Mouse (Mus musculus) testis, adult 2 months (tissue): ENCODE data around the gene Nsg1. TPM values are rescaled to one million over a fixed set of nuclear protein-coding genes. Genes with fewer than 3 reads are reported as not detected.

Source experiments
- H3K27ac ChIP-seq: fragments of 200-500 bp; 2 replicates; pipeline ENCODE4 v1.5.1; 2012; ENCODE audit warnings: low read depth, low read length; ENCODE audit not compliant: control insufficient read depth, insufficient read depth
- H3K27me3 ChIP-seq: fragments of 200-500 bp; 2 replicates; pipeline ENCODE4 v1.6.1; 2012; ENCODE audit warnings: mild to moderate bottlenecking, low read length, moderate library complexity; ENCODE audit not compliant: control insufficient read depth, insufficient read depth
- H3K36me3 ChIP-seq: fragments of 200-500 bp; 2 replicates; pipeline ENCODE4 v1.6.1; 2012; ENCODE audit warnings: mild to moderate bottlenecking, low read length; ENCODE audit not compliant: control insufficient read depth, insufficient read depth
- H3K4me1 ChIP-seq: fragments of 200-500 bp; 2 replicates; pipeline ENCODE4 v1.6.1; 2012; ENCODE audit warnings: low read length; ENCODE audit not compliant: control insufficient read depth, insufficient read depth
- H3K4me3 ChIP-seq: fragments of 200-500 bp; 2 replicates; pipeline ENCODE4 v1.5.1; 2012; ENCODE audit warnings: low read depth, mild to moderate bottlenecking, low read length, moderate library complexity, mixed read lengths; ENCODE audit not compliant: control insufficient read depth
- CTCF ChIP-seq: fragments of 200-500 bp; IDR thresholded peaks from 2 replicates; pipeline ENCODE4 v1.5.1; 2012; ENCODE audit warnings: low read depth, mild to moderate bottlenecking, inconsistent platforms, low read length, moderate library complexity; ENCODE audit not compliant: control insufficient read depth, insufficient read depth, insufficient replicate concordance
- POLR2A ChIP-seq: fragments of 200-500 bp; IDR thresholded peaks from 2 replicates; pipeline ENCODE4 v1.6.1; 2012; ENCODE audit warnings: low read depth, mild to moderate bottlenecking, inconsistent platforms, low read length, moderate library complexity; ENCODE audit not compliant: control insufficient read depth
- polyA plus RNA-seq: library from polyadenylated mRNA; depleted of rRNA; stranded (reverse); fragments of >200 nt; gene quantifications from 2 replicates; pipeline ENCODE4 v1.2.3, GENCODE M21; 2012

Nsg1 gene
- polyA plus RNA-seq, 1 experiment = 42.5 TPM

DNA sequence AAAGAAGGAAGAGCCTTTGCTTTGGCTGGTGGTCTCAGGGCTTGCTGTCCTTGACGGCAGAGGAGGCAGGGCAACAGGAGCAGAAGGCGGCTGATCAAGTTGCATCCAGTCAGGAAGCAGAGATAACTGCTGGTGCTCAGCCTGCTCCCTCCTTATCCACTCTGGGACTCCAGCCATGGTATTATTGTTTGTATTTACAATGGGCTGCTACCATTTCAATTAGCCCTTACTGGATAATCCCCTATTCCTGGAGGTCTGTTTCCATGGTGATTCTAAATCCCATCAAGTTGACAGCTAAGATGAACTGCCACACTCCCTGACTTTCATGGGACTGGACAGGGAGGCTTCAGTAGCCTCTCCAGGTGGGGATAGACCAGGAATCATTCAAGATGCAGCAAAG lies 35.2 kb upstream of the Nsg1 start:
- Histone ChIP-seq H3K36me3 (peaks cover 1% of the 10 kb centered on the region; the same call in 1 of the 2 replicates), H3K4me3 (no peak overlapping the region)
- TF ChIP-seq CTCF (no peak), POLR2A (no peak)

DNA sequence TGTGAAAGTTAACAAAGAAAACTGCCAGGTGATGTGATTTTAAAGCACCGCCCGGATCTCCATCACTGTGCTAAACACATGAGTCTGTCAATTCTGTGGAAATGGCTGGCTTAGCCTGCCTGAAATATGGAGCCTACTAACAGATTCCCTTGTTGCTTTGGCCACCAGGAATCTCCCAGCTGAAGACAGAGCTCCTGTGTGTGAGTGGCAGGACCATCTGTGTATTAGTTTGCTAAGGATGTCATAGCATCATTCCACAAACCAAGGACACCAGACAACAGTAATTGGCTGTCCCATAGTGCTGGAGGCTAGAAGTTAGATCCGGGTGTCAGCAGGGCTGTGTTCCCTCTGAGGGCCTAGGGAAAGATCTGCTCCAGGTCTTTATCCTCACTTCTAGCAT lies 31.2 kb upstream of the Nsg1 start:
- Histone ChIP-seq H3K27ac (no peak overlapping the region), H3K4me1 (no peaks in the 10 kb centered on the region), H3K4me3 (no peak overlapping the region), H3K36me3 (no peaks in the 10 kb centered on the region), H3K27me3 (no peaks in the 10 kb centered on the region)
- TF ChIP-seq CTCF (no peak), POLR2A (no peak)

More for the DNA sequence above, 35.2 kb upstream of the Nsg1 start:
- H3K27me3 ChIP-seq = no peaks in the 10 kb centered on the region
- H3K27ac ChIP-seq = no peak overlapping the region
- no peaks in the 10 kb centered on the region; the same call in 1 of the 2 replicates for H3K4me1 ChIP-seq

DNA sequence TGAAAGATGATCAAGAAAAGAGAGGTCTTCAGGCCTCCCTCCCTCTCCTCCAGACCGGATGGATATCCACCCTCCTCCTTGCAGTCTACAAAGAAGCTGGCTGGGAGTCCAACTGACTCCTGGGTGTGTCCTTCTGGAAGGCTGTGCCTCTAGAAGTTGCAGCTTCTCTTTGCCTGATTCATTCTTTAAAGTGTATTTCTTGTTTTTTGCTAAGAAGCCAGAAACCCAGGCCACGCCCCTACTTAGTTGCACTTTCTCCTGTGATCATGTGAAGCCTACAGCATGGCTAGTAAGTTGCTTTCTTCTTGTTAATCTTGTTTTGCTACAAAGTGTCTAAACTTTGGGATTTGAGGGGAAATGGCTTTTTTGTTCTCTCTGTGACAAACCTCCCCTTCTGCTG lies 27.3 kb upstream of the Nsg1 start:
- no peak for TF ChIP-seq POLR2A
- no peak for TF ChIP-seq CTCF
- Histone ChIP-seq H3K27ac (no peak overlapping the region), H3K27me3 (no peaks in the 10 kb centered on the region), H3K4me3 (no peak overlapping the region), H3K36me3 (no peaks in the 10 kb centered on the region), H3K4me1 (no peaks in the 10 kb centered on the region)

DNA sequence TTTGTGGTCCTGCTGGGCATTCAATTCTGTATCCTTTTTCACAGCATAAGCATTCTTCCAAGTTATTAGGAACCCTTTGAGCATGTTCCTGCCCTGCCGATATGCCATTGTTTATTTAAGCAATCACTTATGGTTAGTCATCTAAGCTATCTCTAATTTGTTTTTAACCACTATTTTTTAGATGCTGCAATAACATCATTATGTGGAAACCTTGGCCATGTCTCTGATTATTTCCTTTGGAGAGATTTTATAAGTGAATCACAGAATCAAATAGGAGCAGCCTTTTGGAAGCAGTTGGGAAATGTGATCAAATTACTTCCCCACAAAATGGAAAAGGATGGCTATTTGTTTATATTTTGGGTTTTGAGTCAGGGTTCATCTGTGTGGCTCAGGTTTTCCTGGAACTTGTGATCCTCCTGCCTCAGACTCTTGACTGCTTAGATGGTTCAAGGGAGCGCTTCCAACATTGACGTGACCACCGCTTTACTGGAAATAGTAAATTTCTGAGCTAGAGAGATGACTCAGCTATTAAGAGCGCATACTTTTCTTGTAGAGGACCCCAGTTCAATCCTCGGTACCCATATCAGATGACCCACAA lies 25.1 kb upstream of the Nsg1 start:
- Histone ChIP-seq H3K36me3 (no peaks in the 10 kb centered on the region), H3K4me3 (no peak overlapping the region), H3K27ac (no peak overlapping the region), H3K27me3 (no peaks in the 10 kb centered on the region), H3K4me1 (no peaks in the 10 kb centered on the region)
- TF ChIP-seq CTCF (no peak), POLR2A (no peak)

DNA sequence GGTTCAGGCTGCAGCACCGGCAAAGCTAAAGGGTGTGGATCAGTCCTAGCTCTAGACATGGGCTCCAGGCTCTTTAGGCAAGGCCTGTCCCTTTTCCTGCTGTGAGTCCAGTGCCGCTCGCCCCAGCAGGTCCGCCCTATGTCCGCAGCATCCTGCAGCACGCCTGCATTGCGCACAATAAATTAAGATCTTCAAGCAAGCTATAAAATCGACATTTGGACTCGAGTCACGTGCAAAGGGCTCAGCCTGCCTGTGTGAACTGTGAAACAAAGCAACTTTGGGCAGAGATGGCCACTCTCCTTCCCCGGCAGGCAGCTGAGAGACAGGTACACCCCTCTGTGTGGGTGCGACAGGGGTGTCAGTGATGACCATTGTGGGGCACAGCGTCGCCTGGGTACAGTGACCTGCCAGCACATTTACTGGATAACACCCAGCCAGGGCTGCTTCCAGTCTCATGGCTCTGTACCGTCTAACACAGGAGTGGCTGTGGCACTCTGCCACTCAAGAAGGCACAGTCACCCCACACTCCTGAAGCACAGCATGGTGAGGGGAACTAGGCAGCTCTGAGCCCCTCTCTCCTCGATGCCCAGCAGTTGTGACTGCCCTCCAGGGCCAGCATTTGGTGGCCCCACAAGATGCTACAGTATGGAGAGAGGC lies 14.7 kb upstream of the Nsg1 start:
- Histone ChIP-seq H3K27ac (no peak overlapping the region), H3K4me1 (peaks cover 2% of the 10 kb centered on the region; the same call in 1 of the 2 replicates), H3K27me3 (no peaks in the 10 kb centered on the region), H3K36me3 (no peaks in the 10 kb centered on the region), H3K4me3 (no peak overlapping the region)
- TF ChIP-seq CTCF (no peak), POLR2A (no peak)

DNA sequence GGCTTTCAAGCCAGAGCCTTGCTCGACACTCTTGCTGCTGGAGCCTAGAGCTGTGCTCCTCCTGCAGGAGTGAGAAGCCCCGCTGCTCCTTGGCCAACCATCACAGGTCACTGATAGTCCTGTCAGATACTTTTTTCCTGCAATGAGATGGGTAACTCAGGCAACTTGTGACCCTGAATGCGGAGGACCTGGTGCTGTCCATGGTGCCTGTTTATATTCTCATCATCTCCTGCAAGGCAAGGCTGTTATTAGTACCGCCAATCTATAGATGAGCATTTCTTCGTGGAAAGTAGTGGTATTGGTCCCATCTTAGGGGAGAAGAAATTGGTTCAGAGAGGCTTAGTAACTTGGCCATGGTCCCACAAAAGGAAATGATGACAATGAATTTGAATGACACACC lies 14.1 kb upstream of the Nsg1 start:
- H3K27me3 ChIP-seq = no peaks in the 10 kb centered on the region
- no peak for TF ChIP-seq CTCF
- no peak for TF ChIP-seq POLR2A
- H3K4me3 ChIP-seq = no peak overlapping the region
- peaks cover 2% of the 10 kb centered on the region; the same call in 1 of the 2 replicates for H3K4me1 ChIP-seq
- no peak overlapping the region for H3K27ac ChIP-seq
- H3K36me3 ChIP-seq = no peaks in the 10 kb centered on the region

DNA sequence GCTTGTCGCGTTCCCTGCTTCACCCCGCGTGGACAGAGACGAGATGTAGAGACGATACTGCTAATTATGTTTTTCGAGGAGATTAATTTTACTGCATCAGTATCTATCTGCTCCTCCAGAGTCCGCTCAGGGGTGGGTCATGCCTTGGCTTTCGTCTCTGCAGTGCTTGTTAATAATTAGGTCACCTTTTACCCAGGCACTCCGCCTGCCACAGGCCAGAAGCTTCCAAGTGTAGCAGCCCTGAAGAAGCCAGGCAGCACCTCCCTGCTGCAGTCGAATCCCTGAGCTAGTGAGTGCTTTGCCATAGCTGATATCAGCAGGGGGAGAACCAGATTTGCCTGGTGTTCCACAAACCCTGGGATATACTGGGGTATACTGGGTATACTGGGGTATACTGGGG lies 8.8 kb upstream of the Nsg1 start:
- no peaks in the 10 kb centered on the region for H3K4me1 ChIP-seq
- H3K27me3 ChIP-seq = no peaks in the 10 kb centered on the region
- no peak overlapping the region for H3K27ac ChIP-seq
- TF ChIP-seq POLR2A (no peak), CTCF (no peak)
- H3K4me3 ChIP-seq = no peak overlapping the region
- no peaks in the 10 kb centered on the region for H3K36me3 ChIP-seq
